Mouse (Mus musculus): ENCODE measurements around the gene Ect2. TPM values are rescaled to one million over a fixed set of nuclear protein-coding genes. Genes with fewer than 3 reads are reported as not detected.

Ect2 gene
- 2.0 and 3.0 TPM in 2 replicates for polyA plus RNA-seq (2012; ENCODE audit: low replicate concordance)

DNA sequence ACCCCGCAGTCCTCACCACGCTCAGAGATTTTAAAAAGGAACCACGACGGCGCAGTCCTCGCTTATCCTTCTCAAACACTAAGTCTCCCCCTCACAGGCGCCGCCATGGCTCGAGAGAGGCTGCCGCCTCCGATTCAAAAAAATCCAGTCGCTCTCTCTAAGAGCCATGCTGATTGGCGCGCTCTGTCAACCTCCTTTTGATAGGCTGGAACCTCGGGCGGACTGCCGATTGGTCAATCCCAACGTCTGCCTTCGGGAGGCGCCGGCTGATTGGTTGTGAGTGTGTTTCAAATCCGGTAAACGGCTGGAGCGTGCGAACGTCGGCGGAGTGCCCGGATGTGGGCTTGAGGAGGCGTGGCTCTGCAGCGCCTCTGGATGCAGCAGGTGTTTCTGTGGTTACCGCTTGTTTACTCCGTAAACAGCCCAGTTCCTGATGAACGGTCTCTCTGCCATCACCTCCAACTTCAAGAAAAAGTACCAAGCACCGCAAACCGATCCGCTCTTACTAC is at the start of gene Ect2:
Gene Ect2 (minus strand): TSS at position 178 of the 509 bp plus-strand sequence.

DNA sequence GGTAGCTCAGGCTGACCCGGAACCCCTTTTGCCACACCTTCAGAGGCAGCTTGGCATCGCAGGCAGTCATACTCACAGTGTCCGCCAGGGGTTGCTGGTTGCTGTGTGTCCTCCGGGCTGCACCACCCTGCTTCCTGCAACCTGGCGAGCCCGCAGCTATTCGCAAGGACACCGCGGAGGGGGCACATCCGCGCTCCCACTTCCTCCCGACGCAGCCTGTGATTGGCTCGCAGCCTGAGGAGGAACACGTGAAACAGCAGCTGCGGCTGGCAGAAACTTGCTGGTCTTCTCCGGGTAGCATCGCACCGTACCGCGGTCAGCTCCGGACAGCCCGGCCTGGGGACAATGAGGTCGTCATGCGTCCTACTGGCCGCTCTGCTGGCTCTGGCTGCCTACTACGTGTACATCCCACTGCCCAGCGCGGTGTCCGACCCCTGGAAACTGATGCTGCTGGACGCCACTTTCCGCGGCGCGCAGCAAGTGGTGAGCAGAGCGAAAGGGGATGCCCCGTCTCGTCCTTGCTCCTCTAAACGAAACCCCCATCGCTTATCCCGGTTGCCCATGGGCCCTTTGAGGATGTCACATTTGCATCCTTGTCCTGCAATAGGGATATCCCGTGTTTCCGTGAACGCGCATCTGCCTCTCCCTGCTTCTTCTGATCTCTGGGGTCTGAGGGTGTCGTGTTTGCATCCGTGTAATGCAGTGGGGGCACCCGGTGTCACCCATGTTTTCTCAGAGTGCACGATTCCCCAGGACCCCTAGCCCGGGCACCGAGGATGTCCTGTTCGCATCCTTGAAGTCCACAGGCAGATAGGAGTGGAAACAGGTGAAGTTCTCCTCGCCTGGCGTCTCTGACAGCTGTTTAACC is 29.3 kb upstream of the Ect2 start, which contains the start of gene Nceh1:
Gene Nceh1 (plus strand): TSS at position 233 of the 868 bp plus-strand sequence.

Other genes starting within 250 kb of the Ect2 start
- gene Nceh1, start 29.1 kb upstream of the Ect2 start, polyA plus RNA-seq (2012; ENCODE audit: low replicate concordance), result 13.6 and 32.2 TPM in 2 replicates
- gene Tnfsf10, start 163.2 kb upstream of the Ect2 start, polyA plus RNA-seq (2012; ENCODE audit: low replicate concordance), result 0.12 and 0.14 TPM in 2 replicates
- gene Ghsr, start 217.5 kb upstream of the Ect2 start, polyA plus RNA-seq (2012; ENCODE audit: low replicate concordance), result not detected in 2 replicates

All from leukemia stem cell, adult 10-12 weeks (primary cell).